Mouse (Mus musculus): ENCODE measurements around the gene Fdxr. TPM values are rescaled to one million over a fixed set of nuclear protein-coding genes. Genes with fewer than 3 reads are reported as not detected.

Fdxr gene
- polyA plus RNA-seq, 1 experiment from 2014 or later = 23.4 TPM

DNA sequence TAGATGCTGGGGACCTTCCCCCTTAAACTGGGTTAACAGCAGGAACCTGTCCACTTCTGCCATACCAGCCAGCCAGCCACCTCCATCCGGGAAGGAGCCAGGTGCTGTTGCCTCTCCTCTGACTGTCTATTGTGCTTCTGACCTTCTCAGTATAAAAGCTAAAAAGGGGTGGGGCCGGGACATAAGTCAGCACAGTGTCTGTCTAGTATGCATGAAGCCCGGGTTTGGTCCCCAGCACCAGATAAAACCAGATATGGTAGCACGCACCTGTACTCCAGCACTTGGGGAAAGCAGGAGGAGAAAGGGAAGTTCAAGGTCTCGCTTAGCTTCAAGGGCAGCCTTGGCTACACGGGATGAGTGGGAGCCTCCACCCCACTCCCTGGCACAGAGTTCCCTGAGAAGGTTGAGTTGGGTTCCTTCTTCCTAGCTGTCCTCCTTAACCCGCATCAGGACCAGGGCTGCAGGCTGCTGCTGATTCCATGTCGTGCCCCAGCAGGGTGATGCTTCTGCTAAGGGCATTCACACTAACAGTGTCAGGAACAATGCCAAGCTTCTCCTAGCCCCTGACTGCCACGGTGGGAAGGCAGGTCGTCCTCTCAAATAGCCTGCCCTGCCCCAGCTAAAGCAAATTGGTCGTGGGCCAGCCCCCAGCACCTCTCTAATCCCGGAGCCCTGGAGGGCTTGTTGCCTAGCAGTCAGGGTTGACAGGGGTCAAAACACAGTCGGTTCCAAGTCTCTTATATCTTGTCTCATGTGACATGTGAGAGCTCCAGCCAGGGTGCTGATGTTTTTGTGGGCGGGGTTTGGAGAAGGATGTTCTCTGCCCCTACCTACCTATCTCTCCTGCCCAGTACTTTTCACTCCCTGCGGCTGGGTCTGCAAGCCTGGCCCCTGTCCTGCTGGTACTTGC, 47.6 kb downstream of the Fdxr start:
- H3K4me2 ChIP-seq (ENCODE audit: low read length) = no peak overlapping the region
- no peak overlapping the region for H3K9ac ChIP-seq (ENCODE audit: low read depth, low read length)
- no peak overlapping the region for H3K27ac ChIP-seq (ENCODE audit: low read length)
- 50% methylated on average over 15 of the region's 15 CpGs for WGBS
- H3K27me3 ChIP-seq (ENCODE audit: control insufficient read depth, insufficient read depth, low read depth, low read length) = no peaks in the 10 kb centered on the region
- peaks cover 58% of the 10 kb centered on the region for H3K4me1 ChIP-seq (ENCODE audit: control insufficient read depth, insufficient read depth, low read length)
- no peak for ATAC-seq
- no peaks in the 10 kb centered on the region for H3K9me3 ChIP-seq (replicated peaks; ENCODE audit: control insufficient read depth, low read length, poor library complexity, severe bottlenecking)
- H3K4me3 ChIP-seq (ENCODE audit: low read depth, low read length) = no peak overlapping the region
- H3K36me3 ChIP-seq (ENCODE audit: control insufficient read depth, insufficient read depth, low read length) = no peaks in the 10 kb centered on the region

DNA sequence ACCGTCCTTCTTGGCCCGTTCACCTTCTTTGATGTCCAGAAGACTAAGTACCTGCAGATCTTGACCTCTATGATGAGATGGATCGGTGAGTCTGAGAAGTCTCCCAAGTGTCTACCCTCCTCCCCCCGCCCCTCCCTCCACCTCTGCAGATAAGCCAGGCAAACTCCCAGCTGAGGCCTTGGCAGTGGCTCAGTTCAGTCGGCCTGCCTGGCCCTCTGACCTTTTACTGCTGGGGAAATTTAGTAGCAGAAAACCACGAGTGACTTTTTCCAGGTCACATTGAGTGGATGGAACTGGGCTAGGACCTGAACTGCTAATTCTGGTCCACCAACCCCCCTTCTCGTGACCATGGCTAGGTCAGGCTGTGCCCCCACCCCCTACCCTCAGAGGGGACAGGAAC, 48.4 kb downstream of the Fdxr start:
- 67% methylated on average over 7 of the region's 7 CpGs for WGBS
- H3K4me1 ChIP-seq (ENCODE audit: control insufficient read depth, insufficient read depth, low read length) = peaks cover 53% of the 10 kb centered on the region
- no peak overlapping the region for H3K27ac ChIP-seq (ENCODE audit: low read length)
- no peak overlapping the region for H3K4me3 ChIP-seq (ENCODE audit: low read depth, low read length)
- H3K9ac ChIP-seq (ENCODE audit: low read depth, low read length) = no peak overlapping the region
- no peak for ATAC-seq
- no peaks in the 10 kb centered on the region for H3K36me3 ChIP-seq (ENCODE audit: control insufficient read depth, insufficient read depth, low read length)
- no peaks in the 10 kb centered on the region for H3K27me3 ChIP-seq (ENCODE audit: control insufficient read depth, insufficient read depth, low read depth, low read length)
- no peak overlapping the region for H3K4me2 ChIP-seq (ENCODE audit: low read length)
- no peaks in the 10 kb centered on the region for H3K9me3 ChIP-seq (replicated peaks; ENCODE audit: control insufficient read depth, low read length, poor library complexity, severe bottlenecking)

DNA sequence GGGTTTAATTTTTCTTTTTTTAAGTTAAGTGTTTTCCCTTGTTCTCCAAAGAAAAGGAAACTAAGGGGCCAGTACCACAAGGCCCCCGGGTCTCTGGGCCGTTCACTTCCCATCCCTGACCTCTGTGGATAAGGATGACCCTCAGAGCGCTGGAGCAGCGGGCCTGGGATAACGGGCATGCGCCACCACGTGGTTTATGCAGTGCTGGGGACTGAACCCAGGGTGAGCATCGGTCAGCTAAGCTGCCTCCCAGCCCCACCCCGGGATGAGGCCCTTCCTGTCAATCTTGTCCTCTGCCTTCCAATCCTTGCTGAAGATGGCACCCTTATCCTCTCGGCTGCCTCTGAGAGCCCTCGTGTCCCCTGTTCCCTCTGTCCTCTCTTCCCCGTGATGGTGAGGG, 49.2 kb downstream of the Fdxr start:
- peaks cover 53% of the 10 kb centered on the region for H3K4me1 ChIP-seq (ENCODE audit: control insufficient read depth, insufficient read depth, low read length)
- no peak overlapping the region for H3K27ac ChIP-seq (ENCODE audit: low read length)
- H3K27me3 ChIP-seq (ENCODE audit: control insufficient read depth, insufficient read depth, low read depth, low read length) = no peaks in the 10 kb centered on the region
- WGBS = 20% methylated on average over 12 of the region's 12 CpGs
- no peaks in the 10 kb centered on the region for H3K36me3 ChIP-seq (ENCODE audit: control insufficient read depth, insufficient read depth, low read length)
- H3K4me2 ChIP-seq (ENCODE audit: low read length) = no peak overlapping the region
- no peaks in the 10 kb centered on the region for H3K9me3 ChIP-seq (replicated peaks; ENCODE audit: control insufficient read depth, low read length, poor library complexity, severe bottlenecking)
- H3K9ac ChIP-seq (ENCODE audit: low read depth, low read length) = no peak overlapping the region
- H3K4me3 ChIP-seq (ENCODE audit: low read depth, low read length) = no peak overlapping the region
- no peak for ATAC-seq

DNA sequence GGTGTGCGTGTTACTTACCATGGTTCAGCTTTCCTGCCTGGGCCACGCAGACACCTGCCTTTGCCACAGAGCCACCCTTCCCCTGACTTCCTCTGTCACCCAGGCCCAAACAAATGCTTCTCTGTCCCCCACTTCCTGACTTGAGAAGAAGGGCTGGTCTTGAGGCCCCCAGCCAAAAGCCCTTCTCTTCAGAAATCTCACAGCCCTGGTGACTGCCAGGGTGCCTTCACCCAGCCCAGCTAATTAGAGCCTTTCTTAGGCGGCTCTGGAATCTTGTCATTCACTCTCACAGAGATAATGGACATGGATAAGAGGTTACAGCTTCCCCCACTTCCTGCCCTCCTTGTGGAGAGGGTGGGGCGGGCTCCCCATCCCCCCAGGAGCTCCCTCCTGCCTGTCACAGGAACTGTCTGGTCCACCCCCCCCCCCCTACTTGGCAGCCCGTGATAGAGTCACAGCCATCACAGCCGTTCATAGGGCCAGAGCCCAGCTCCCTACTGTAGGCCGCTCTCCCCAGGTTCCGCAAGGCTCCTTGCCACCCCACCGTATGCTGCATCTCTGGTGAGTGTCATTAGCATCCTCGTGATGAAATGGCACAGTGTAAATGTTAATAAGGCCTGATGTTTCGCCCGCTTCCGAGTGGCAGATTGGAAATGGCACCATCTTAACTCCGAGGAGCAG, 49.9 kb downstream of the Fdxr start:
- 21% methylated on average over 14 of the region's 14 CpGs for WGBS
- H3K9me3 ChIP-seq (replicated peaks; ENCODE audit: control insufficient read depth, low read length, poor library complexity, severe bottlenecking) = no peaks in the 10 kb centered on the region
- peak overlapping the region; percentile 58; the same call in 1 of the 2 replicates for H3K27ac ChIP-seq (ENCODE audit: low read length)
- H3K4me1 ChIP-seq (ENCODE audit: control insufficient read depth, insufficient read depth, low read length) = peaks cover 52% of the 10 kb centered on the region
- no peaks in the 10 kb centered on the region for H3K36me3 ChIP-seq (ENCODE audit: control insufficient read depth, insufficient read depth, low read length)
- no peak overlapping the region for H3K4me2 ChIP-seq (ENCODE audit: low read length)
- ATAC-seq = peak; percentile 61
- H3K27me3 ChIP-seq (ENCODE audit: control insufficient read depth, insufficient read depth, low read depth, low read length) = no peaks in the 10 kb centered on the region
- H3K4me3 ChIP-seq (ENCODE audit: low read depth, low read length) = no peak overlapping the region
- H3K9ac ChIP-seq (ENCODE audit: low read depth, low read length) = 0 out of 2 replicates have a peak overlapping the region, but pooled peaks have one; percentile 35

DNA sequence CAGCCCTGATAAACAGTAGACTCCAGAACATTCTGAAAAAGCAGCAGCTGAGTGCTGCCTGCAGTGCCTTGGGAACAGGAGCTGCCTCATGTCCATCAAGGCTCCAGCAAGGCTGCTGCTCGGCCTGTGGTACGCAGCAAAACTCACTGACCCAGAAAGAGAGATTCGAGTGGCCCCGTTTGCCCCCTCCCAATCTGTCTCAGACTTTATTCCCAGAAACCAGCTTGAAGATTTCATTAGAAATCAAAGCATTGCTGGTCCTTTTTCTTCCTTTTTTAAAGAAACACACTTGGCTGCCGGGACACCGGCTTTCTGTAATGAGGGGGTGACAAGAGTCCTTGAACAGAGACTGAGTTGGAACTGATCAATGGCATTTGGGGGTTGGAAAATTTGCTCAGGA, 51.5 kb downstream of the Fdxr start:
- peaks cover 44% of the 10 kb centered on the region for H3K4me1 ChIP-seq (ENCODE audit: control insufficient read depth, insufficient read depth, low read length)
- no peak overlapping the region for H3K4me3 ChIP-seq (ENCODE audit: low read depth, low read length)
- no peaks in the 10 kb centered on the region for H3K9me3 ChIP-seq (replicated peaks; ENCODE audit: control insufficient read depth, low read length, poor library complexity, severe bottlenecking)
- no peak overlapping the region for H3K4me2 ChIP-seq (ENCODE audit: low read length)
- H3K27me3 ChIP-seq (ENCODE audit: control insufficient read depth, insufficient read depth, low read depth, low read length) = no peaks in the 10 kb centered on the region
- no peak for ATAC-seq
- H3K36me3 ChIP-seq (ENCODE audit: control insufficient read depth, insufficient read depth, low read length) = no peaks in the 10 kb centered on the region
- H3K9ac ChIP-seq (ENCODE audit: low read depth, low read length) = no peak overlapping the region
- no peak overlapping the region for H3K27ac ChIP-seq (ENCODE audit: low read length)
- WGBS = 39% methylated on average over 6 of the region's 6 CpGs

DNA sequence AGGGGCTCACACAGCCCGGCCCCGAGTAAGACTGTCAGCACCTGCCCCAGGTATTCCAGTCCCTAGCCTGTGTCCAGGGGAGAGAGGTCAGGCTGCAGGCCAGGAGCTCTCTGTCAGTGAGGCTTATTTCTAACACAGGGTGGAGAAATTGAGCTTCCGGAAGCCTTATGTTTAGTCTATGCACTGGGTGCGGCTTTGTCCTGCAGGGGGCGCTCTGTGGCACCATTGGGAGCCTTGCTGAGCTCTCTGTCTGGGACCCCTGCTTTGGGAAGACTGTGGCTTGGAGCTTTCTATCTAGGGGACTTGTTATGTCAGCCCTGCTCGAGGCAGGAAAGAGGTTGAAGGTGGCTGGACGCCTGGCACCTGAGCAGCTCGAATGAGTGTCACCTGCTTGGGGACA, 52.0 kb downstream of the Fdxr start:
- Histone ChIP-seq H3K27me3 (ENCODE audit: control insufficient read depth, insufficient read depth, low read depth, low read length) (no peaks in the 10 kb centered on the region), H3K9me3 (replicated peaks; ENCODE audit: control insufficient read depth, low read length, poor library complexity, severe bottlenecking) (no peaks in the 10 kb centered on the region), H3K9ac (ENCODE audit: low read depth, low read length) (no peak overlapping the region), H3K4me2 (ENCODE audit: low read length) (no peak overlapping the region), H3K4me3 (ENCODE audit: low read depth, low read length) (no peak overlapping the region), H3K36me3 (ENCODE audit: control insufficient read depth, insufficient read depth, low read length) (no peaks in the 10 kb centered on the region), H3K27ac (ENCODE audit: low read length) (no peak overlapping the region), H3K4me1 (ENCODE audit: control insufficient read depth, insufficient read depth, low read length) (peaks cover 44% of the 10 kb centered on the region)
- no peak for ATAC-seq
- 51% methylated on average over 8 of the region's 8 CpGs for WGBS

DNA sequence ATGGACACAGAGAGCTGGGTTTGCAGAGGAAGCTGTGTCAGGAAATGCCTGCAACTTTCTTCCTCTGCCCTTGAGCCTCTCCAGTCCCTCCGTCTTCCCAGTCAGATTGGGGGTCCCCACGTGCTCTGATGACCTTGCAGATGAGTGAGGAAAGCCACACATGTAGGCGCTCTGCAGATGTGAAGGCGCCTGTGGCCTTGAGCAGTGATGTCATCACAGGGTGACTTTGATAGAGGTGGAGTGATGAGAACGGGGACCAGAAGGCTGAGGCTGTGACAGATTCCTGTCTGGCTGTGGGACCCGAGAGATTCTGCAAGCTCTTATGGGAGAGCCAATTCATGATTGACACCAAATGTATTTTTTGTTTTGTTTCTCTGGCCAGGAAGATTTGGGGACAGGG, 53.0 kb downstream of the Fdxr start:
- H3K9me3 ChIP-seq (replicated peaks; ENCODE audit: control insufficient read depth, low read length, poor library complexity, severe bottlenecking) = no peaks in the 10 kb centered on the region
- ATAC-seq = no peak
- no peaks in the 10 kb centered on the region for H3K27me3 ChIP-seq (ENCODE audit: control insufficient read depth, insufficient read depth, low read depth, low read length)
- H3K4me2 ChIP-seq (ENCODE audit: low read length) = no peak overlapping the region
- no peak overlapping the region for H3K4me3 ChIP-seq (ENCODE audit: low read depth, low read length)
- H3K4me1 ChIP-seq (ENCODE audit: control insufficient read depth, insufficient read depth, low read length) = peaks cover 44% of the 10 kb centered on the region
- H3K27ac ChIP-seq (ENCODE audit: low read length) = no peak overlapping the region
- WGBS = 79% methylated on average over 6 of the region's 6 CpGs
- H3K36me3 ChIP-seq (ENCODE audit: control insufficient read depth, insufficient read depth, low read length) = no peaks in the 10 kb centered on the region
- no peak overlapping the region for H3K9ac ChIP-seq (ENCODE audit: low read depth, low read length)

DNA sequence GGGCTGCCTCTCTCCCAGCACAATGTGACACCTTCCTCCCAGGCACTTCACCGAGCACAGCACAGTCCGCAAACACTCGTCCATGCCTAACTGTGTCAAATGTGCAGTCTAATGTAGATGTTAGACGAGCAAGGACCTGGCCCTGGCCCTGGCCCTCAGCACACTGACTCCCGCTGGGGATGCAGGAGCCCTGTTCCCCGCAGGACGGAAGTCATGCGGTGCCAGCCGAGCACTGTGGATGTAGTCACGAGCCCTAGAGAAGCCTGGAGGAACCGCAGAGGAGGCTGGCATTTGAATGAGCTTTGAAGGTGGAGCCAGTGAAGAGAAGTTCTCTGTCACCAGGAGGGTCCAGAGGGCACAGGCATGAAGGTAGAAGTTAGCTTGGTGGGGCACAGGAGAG, 53.4 kb downstream of the Fdxr start:
- Histone ChIP-seq H3K9me3 (replicated peaks; ENCODE audit: control insufficient read depth, low read length, poor library complexity, severe bottlenecking) (no peaks in the 10 kb centered on the region), H3K9ac (ENCODE audit: low read depth, low read length) (no peak overlapping the region), H3K36me3 (ENCODE audit: control insufficient read depth, insufficient read depth, low read length) (no peaks in the 10 kb centered on the region), H3K27me3 (ENCODE audit: control insufficient read depth, insufficient read depth, low read depth, low read length) (no peaks in the 10 kb centered on the region), H3K27ac (ENCODE audit: low read length) (no peak overlapping the region), H3K4me3 (ENCODE audit: low read depth, low read length) (no peak overlapping the region), H3K4me1 (ENCODE audit: control insufficient read depth, insufficient read depth, low read length) (peaks cover 44% of the 10 kb centered on the region), H3K4me2 (ENCODE audit: low read length) (no peak overlapping the region)
- 70% methylated on average over 11 of the region's 11 CpGs for WGBS
- ATAC-seq = no peak

DNA sequence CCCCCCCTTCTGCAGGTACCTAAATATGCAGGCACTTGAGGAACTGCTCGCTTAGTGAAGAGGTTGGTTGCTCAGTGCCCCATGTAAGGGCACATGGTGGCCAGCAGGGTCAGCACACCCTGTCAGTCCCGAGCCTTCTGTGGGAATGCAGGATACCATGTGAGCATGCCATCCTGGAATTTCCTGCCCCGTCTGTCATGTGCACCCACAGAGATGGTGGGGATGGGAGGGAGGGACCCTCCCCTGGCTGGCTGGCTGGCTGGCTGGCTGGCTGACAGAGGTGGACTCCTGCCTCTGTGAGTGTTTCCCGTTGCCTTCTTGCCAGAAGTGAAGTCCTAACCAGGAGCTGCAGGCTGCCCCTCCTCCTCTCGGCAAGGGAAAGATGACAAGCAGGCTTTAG, 54.3 kb downstream of the Fdxr start:
- Histone ChIP-seq H3K27ac (ENCODE audit: low read length) (no peak overlapping the region), H3K4me1 (ENCODE audit: control insufficient read depth, insufficient read depth, low read length) (peaks cover 41% of the 10 kb centered on the region), H3K4me2 (ENCODE audit: low read length) (no peak overlapping the region), H3K9me3 (replicated peaks; ENCODE audit: control insufficient read depth, low read length, poor library complexity, severe bottlenecking) (no peaks in the 10 kb centered on the region), H3K27me3 (ENCODE audit: control insufficient read depth, insufficient read depth, low read depth, low read length) (no peaks in the 10 kb centered on the region), H3K9ac (ENCODE audit: low read depth, low read length) (no peak overlapping the region), H3K4me3 (ENCODE audit: low read depth, low read length) (no peak overlapping the region), H3K36me3 (ENCODE audit: control insufficient read depth, insufficient read depth, low read length) (no peaks in the 10 kb centered on the region)
- 43% methylated on average over 4 of the region's 5 CpGs for WGBS
- no peak for ATAC-seq

Data from midbrain, embryonic 16.5 days (tissue).